Mouse (Mus musculus) liver, embryonic 14.5 days (tissue): ENCODE results near the gene Ktn1.

ENCODE experiments used
- CTCF ChIP-seq: IDR thresholded peaks from 2 replicates; pipeline ENCODE4 v1.5.1; 2016; ENCODE audit warnings: antibody characterized with exemption, low read depth, control low read depth
- EP300 ChIP-seq: IDR thresholded peaks from 2 replicates; pipeline ENCODE4 v1.6.1; 2016; ENCODE audit warnings: antibody characterized with exemption, low read depth

DNA sequence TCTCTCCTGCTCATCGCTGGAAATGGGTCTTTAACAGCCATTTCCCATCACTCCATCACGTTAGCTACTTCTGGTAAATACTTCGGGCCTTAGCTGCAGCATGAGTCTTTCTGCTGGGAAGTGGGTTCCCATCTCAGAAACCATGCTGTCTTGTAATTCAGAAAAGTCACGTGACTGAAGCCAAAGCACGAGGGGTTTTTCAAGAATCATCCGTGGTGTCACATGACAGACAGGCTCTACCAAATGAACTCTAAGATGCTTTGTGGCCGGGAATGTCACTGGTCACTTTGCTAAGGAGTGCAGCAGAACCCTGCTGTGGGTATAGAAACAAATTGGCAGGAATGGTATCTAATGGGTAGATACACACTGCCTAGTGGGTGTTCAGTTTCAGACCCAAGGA, 2.6 kb upstream of the Ktn1 start:
- TF ChIP-seq CTCF: no peak
- no peak for TF ChIP-seq EP300
